Mouse (Mus musculus) mesoderm, embryonic 11.5 days (tissue): ENCODE results near the gene Clpp.

Experiments used
- DNase-seq: peaks from one replicate; pipeline ENCODE4 v3.0.0-alpha.2; 2012; ENCODE audit warnings: low read depth, low spot score

Gene Clpp

DNA sequence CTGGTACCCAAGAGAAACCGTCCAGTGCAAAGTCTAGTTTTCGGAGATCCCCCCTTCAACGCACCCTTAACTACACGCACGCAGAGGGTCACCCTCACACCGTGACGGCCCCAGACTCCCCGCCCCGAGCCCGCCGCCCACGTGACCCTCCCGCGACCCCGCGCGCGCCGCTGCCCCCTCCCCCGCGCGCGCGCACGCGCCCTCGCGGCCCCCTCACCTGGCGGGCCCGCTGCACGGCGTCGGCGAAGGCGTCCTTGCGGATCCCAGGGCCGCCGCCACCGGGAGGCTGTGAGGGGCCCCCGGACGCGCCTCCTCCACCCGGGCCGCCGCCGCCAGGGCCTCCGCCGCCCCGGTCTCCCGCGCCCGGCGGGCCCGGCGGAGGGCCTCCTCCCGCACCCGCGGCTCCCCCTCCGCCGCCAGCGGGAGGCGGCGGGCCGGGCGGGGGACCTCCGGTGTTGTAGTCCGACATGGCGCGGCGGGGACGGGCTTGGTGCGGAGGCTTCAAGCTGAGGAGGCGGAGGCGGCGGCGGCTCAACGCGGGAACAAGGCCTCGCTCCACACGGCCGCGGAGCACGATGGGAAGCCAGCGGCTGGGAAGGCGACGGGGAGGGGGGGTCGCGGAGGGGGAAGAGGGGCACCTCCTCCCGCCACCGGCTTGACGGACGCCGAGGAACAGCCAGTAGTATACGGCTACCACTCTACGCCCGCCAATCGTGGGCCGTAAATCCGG lies 41.0 kb downstream of the Clpp start, which contains the start of gene Khsrp:
Khsrp (minus strand) TSS at position 592 of the 730 bp plus-strand sequence.
- DNase-seq, result peak; percentile 49

DNA sequence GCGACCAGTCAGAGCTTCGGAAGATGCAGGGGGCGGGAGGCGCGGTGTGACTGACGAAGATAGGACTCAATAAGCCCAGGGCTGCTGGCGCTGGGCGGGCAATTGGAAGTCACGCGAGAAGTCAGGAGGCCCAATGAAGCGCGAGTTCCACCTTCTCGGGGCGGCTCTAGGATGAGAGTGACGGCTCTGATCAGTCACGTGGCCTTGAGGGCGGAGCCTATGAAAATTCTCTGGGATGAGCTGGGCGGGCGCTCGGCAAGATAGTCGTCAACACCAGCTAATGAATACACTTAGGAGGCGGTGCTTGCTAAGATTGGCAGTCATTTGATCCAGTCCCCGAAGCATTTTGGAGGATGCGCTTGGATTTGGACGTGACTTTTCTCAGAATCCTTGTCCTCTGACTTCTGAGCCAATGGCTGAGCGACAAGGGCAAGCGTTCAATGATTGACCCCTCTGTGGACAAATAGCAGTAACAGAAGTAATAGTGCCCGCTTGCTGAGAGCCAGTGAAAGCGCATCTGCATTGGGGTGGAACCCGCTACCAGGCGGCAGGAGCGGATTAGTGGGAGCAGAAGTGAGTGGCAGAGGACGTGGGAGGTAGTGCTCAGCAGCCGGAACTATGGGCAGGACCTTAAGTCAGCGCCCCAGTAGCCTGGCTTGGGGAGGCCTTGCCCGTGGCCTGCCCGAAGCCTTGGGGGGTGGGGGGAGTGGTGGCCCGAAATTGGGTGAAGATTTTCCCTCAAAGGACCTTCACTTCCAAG lies 41.7 kb downstream of the Clpp start:
- DNase-seq, result peak; percentile 100

DNA sequence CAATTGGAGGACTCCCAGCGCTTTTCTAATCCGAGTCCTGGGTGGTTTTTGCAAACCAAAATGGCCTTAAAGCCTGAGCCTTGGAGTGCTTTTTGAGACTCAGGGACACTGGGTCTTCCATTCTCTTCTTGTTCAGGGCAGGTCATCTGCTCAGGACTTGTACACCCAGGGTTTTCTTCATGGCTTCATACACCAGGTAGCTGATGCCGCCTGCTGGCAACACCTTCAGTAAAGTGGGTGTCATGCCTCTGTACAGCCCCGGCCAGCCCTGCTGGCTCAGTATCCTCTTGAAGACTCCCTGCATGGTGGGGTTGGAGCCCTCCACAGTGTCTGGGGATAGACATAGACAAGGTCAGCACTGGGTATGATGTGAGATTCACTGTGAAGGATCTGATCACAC lies 42.7 kb downstream of the Clpp start:
- DNase-seq, result no peak

DNA sequence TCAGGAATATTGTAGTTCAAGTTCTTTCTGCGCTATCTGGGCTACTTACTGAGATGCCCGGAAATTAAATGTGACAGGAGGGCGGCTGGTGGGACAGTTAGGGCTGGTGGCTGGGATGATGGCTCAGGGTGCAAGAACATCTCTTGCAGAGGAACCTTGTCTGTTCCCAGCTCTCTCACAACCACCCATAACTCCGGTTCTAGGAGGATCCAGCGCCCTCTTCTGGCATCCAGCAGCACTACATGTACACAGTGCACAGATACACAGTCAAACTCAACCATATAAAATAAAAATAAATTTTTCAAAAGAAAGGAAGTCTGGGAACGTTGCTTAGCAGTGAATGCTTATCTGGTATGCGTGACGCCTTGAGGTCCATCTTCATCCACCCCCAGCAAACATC lies 48.9 kb downstream of the Clpp start:
- DNase-seq, result no peak

DNA sequence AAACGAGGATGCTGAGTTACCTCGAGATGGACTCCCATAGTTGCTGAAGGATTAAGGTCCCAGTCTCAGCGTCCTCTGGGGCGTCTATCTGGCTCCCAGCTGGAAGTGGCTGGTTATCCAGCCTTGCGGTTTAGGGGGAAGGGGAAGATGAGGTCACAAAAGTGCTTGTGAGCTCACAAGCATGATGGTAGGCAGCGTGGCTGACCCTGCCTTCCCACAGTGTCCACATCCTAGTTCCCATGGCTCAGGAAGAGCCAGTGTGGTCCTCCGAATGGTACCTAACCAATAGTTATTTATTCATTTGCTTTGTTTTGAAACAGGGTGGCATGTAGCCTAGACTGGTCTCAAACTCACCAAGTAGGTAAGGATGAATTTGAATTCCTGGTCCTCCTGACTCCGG lies 51.4 kb downstream of the Clpp start, which contains the start of gene Slc25a41:
Slc25a41 (minus strand) TSS at position 101 of the 400 bp plus-strand sequence.
- no peak for DNase-seq
